Mouse (Mus musculus) kidney, adult 10 weeks (tissue): ENCODE results near the gene Zyg11a. TPM values are rescaled to one million over a fixed set of nuclear protein-coding genes. Genes with fewer than 3 reads are reported as not detected.

ENCODE experiments used
- polyA plus RNA-seq: library from polyadenylated mRNA; stranded (reverse); fragments of 350-450 nt; fragmentation: Illumina TruSeq; extraction: RNeasy Lipid Tissue Mini Kit (QIAGEN cat#74804); gene quantifications from one replicate; pipeline ENCODE4 v1.2.3, GENCODE M21; 2014; ENCODE audit warnings: low read depth, low replicate concordance

Zyg11a gene
- polyA plus RNA-seq = not detected

GRCm38 (mm10) chr4:108217332-108218179, at the start of gene Zyg11a:
Zyg11a (minus strand) TSS chr4:108218048.

GRCm38 (mm10) chr4:108165152-108165895, 52.5 kb downstream of the Zyg11a start, which contains the start of gene Echdc2:
Echdc2 (plus strand) TSS chr4:108165437.

DNA sequence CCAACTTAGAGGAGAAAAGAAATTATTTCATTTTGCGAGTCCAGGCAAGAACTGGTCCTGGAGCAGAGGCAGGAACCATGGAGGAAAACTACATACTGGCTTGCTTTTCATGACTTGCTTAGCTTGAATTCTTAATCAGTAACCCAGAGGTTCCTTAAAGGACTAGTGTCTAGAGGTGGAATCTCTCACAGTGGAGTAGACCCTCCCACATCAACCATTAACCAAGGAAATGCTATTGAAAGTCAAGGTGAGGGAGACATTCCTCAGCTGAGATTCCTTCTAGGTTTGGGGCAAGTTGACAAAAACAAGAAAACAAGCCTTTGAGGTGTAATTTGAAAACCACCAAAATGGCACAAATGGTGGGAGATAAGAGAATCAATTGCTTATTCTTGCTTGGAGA, 73.0 kb downstream of the Zyg11a start, which contains the start of gene Scp2:
TSS of gene Scp2 (minus strand) at position 119 of the 400 bp plus-strand sequence.

Other genes starting within 250 kb of the Zyg11a start
- not detected for gene Slc1a7, start 249.7 kb downstream of the Zyg11a start, polyA plus RNA-seq
- 1.2 TPM for gene Podn, start 121.6 kb downstream of the Zyg11a start, polyA plus RNA-seq
- 1,099 TPM for gene Scp2, start 73.0 kb downstream of the Zyg11a start, polyA plus RNA-seq
- 42.0 TPM for gene Echdc2, start 52.6 kb downstream of the Zyg11a start, polyA plus RNA-seq
- gene Zyg11b, start 83.0 kb upstream of the Zyg11a start, polyA plus RNA-seq = 48.2 TPM
- 5.5 TPM for gene Coa7, start 110.1 kb upstream of the Zyg11a start, polyA plus RNA-seq
- gene Shisal2a, start 165.3 kb upstream of the Zyg11a start, polyA plus RNA-seq = not detected
- gene Gpx7, start 188.9 kb upstream of the Zyg11a start, polyA plus RNA-seq = not detected
- 34.4 TPM for gene Tut4, start 241.4 kb upstream of the Zyg11a start, polyA plus RNA-seq